Mouse (Mus musculus) liver, embryonic 16.5 days (tissue): ENCODE results near the gene Ppp1r32. TPM values are rescaled to one million over a fixed set of nuclear protein-coding genes. Genes with fewer than 3 reads are reported as not detected.

Experiments used
- ATAC-seq: fragments of 200-750 bp; cut with Nextera tagmentation; 2 replicates; pipeline ENCODE4 v1.8.0; 2017; ENCODE audit warnings: low read depth, mild to moderate bottlenecking, moderate number of reproducible peaks, moderate library complexity
- H3K27ac ChIP-seq: fragments of 300-500 bp; sonication (generic); 2 replicates; pipeline ENCODE4 v1.5.1; 2014; ENCODE audit warnings: mild to moderate bottlenecking, low read length
- H3K27me3 ChIP-seq: fragments of 300-500 bp; sonication (generic); 2 replicates; pipeline ENCODE4 v1.6.1; 2014; ENCODE audit warnings: low read depth, low read length, mixed read lengths; ENCODE audit not compliant: control insufficient read depth, insufficient read depth
- H3K36me3 ChIP-seq: fragments of 300-500 bp; sonication (generic); 2 replicates; pipeline ENCODE4 v1.6.1; 2014; ENCODE audit warnings: mild to moderate bottlenecking; ENCODE audit not compliant: control insufficient read depth, insufficient read depth
- H3K4me1 ChIP-seq: fragments of 300-500 bp; sonication (generic); 2 replicates; pipeline ENCODE4 v1.6.1; 2014; ENCODE audit warnings: low read depth, low read length, mixed read lengths; ENCODE audit not compliant: control insufficient read depth
- H3K4me2 ChIP-seq: fragments of 300-500 bp; sonication (generic); 2 replicates; pipeline ENCODE4 v1.6.1; 2014; ENCODE audit warnings: low read depth, low read length, mixed read lengths
- H3K4me3 ChIP-seq: fragments of 300-500 bp; sonication (generic); 2 replicates; pipeline ENCODE4 v1.5.1; 2014; ENCODE audit warnings: low read depth, mild to moderate bottlenecking, low read length
- H3K9ac ChIP-seq: fragments of 300-500 bp; sonication (generic); 2 replicates; pipeline ENCODE4 v1.6.1; 2014; ENCODE audit warnings: low read depth, low read length
- H3K9me3 ChIP-seq: fragments of 300-500 bp; sonication (generic); replicated peaks from 2 replicates; pipeline ENCODE4 v1.6.1; 2016; ENCODE audit warnings: low read length; ENCODE audit not compliant: control insufficient read depth
- WGBS: fragments of 180-500 bp; shearing (Covaris S2); extraction: QIAGEN DNeasy Blood & Tissue Kit; methylation state at CpG from one replicate; pipeline ENCODE4 v1.1.7; 2014; ENCODE audit not compliant: insufficient replicate concordance; 5-methylcytosine and 5-hydroxymethylcytosine counted together
- polyA plus RNA-seq: library from polyadenylated mRNA; unstranded; fragments of >200 nt; fragmentation: Nextera tagmentation; extraction: Ambion mirVana; gene quantifications from 2 replicates; pipeline ENCODE4 v1.2.1, GENCODE M21; 2015

Gene Ppp1r32
- polyA plus RNA-seq, 1 experiment from 2014 or later: not detected

- H3K27me3 ChIP-seq: peaks cover 7% of the 10 kb centered on the region
- no peak overlapping the region for H3K4me2 ChIP-seq
- 9% methylated on average over 3 of the region's 3 CpGs for WGBS
- H3K4me3 ChIP-seq: no peak overlapping the region
- no peak overlapping the region for H3K9ac ChIP-seq
- H3K27ac ChIP-seq: no peak overlapping the region
- no peaks in the 10 kb centered on the region for H3K9me3 ChIP-seq
- H3K36me3 ChIP-seq: no peaks in the 10 kb centered on the region
- no peak for ATAC-seq
- no peaks in the 10 kb centered on the region; the same call in 1 of the 2 replicates for H3K4me1 ChIP-seq
Measured at GRCm38 (mm10) chr19:10449708-10450107, 33.0 kb downstream of the Ppp1r32 start.

- 63% methylated on average over 6 of the region's 6 CpGs for WGBS
- peaks cover 4% of the 10 kb centered on the region for H3K4me1 ChIP-seq
- H3K27me3 ChIP-seq: peaks cover 5% of the 10 kb centered on the region
- no peak for ATAC-seq
- H3K4me3 ChIP-seq: no peak overlapping the region
- no peak overlapping the region for H3K9ac ChIP-seq
- no peak overlapping the region for H3K27ac ChIP-seq
- no peak overlapping the region for H3K4me2 ChIP-seq
- no peaks in the 10 kb centered on the region for H3K36me3 ChIP-seq
- H3K9me3 ChIP-seq: no peaks in the 10 kb centered on the region
Measured at GRCm38 (mm10) chr19:10449190-10449589, 33.5 kb downstream of the Ppp1r32 start.

- Histone ChIP-seq H3K9ac (no peak overlapping the region), H3K4me2 (no peak overlapping the region), H3K27ac (no peak overlapping the region), H3K9me3 (no peaks in the 10 kb centered on the region), H3K4me3 (no peak overlapping the region), H3K27me3 (no peaks in the 10 kb centered on the region; the same call in 1 of the 2 replicates), H3K4me1 (peaks cover 4% of the 10 kb centered on the region), H3K36me3 (no peaks in the 10 kb centered on the region)
- 70% methylated on average over 7 of the region's 7 CpGs for WGBS
- no peak for ATAC-seq
Measured at GRCm38 (mm10) chr19:10448275-10448674, 34.5 kb downstream of the Ppp1r32 start.

GRCm38 (mm10) chr19:10444685-10445369 lies 37.9 kb downstream of the Ppp1r32 start:
- peaks cover 4% of the 10 kb centered on the region for H3K4me1 ChIP-seq
- H3K4me3 ChIP-seq: no peak overlapping the region
- peak overlapping the region; percentile 7 for H3K27ac ChIP-seq
- no peak overlapping the region for H3K9ac ChIP-seq
- no peaks in the 10 kb centered on the region for H3K9me3 ChIP-seq
- peak; percentile 94 for ATAC-seq
- WGBS: 49% methylated on average over 15 of the region's 15 CpGs
- peak overlapping the region; percentile 37 for H3K4me2 ChIP-seq
- H3K36me3 ChIP-seq: no peaks in the 10 kb centered on the region
- H3K27me3 ChIP-seq: no peaks in the 10 kb centered on the region

- Histone ChIP-seq H3K36me3 (no peaks in the 10 kb centered on the region), H3K4me1 (peaks cover 7% of the 10 kb centered on the region; the same call in 1 of the 2 replicates), H3K9ac (no peak overlapping the region), H3K27me3 (no peaks in the 10 kb centered on the region), H3K4me3 (no peak overlapping the region), H3K4me2 (no peak overlapping the region), H3K27ac (no peak overlapping the region), H3K9me3 (no peaks in the 10 kb centered on the region)
- 58% methylated on average over 1 of the region's 1 CpGs for WGBS
- no peak for ATAC-seq
Measured at GRCm38 (mm10) chr19:10437521-10437920, 45.2 kb downstream of the Ppp1r32 start.

- no peak for ATAC-seq
- Histone ChIP-seq H3K36me3 (no peaks in the 10 kb centered on the region), H3K4me2 (no peak overlapping the region), H3K4me3 (no peak overlapping the region), H3K9me3 (no peaks in the 10 kb centered on the region), H3K27me3 (no peaks in the 10 kb centered on the region), H3K9ac (no peak overlapping the region), H3K4me1 (peaks cover 10% of the 10 kb centered on the region), H3K27ac (no peak overlapping the region)
- WGBS: 0% methylated on average over 1 of the region's 1 CpGs
Measured at GRCm38 (mm10) chr19:10436726-10437125, 46.0 kb downstream of the Ppp1r32 start.

GRCm38 (mm10) chr19:10435908-10436307 lies 46.8 kb downstream of the Ppp1r32 start:
- no peaks in the 10 kb centered on the region for H3K9me3 ChIP-seq
- no peak overlapping the region for H3K4me3 ChIP-seq
- H3K9ac ChIP-seq: no peak overlapping the region
- WGBS: 17% methylated on average over 3 of the region's 3 CpGs
- H3K4me2 ChIP-seq: no peak overlapping the region
- no peaks in the 10 kb centered on the region for H3K27me3 ChIP-seq
- ATAC-seq: no peak
- H3K36me3 ChIP-seq: no peaks in the 10 kb centered on the region
- H3K4me1 ChIP-seq: peaks cover 17% of the 10 kb centered on the region
- H3K27ac ChIP-seq: no peak overlapping the region

GRCm38 (mm10) chr19:10434927-10435326 lies 47.8 kb downstream of the Ppp1r32 start:
- 55% methylated on average over 6 of the region's 6 CpGs for WGBS
- no peak for ATAC-seq

GRCm38 (mm10) chr19:10433879-10434540 lies 48.7 kb downstream of the Ppp1r32 start:
- Histone ChIP-seq H3K27me3 (no peaks in the 10 kb centered on the region), H3K4me2 (no peak overlapping the region), H3K36me3 (no peaks in the 10 kb centered on the region), H3K4me3 (no peak overlapping the region), H3K9me3 (no peaks in the 10 kb centered on the region), H3K4me1 (peaks cover 18% of the 10 kb centered on the region), H3K9ac (no peak overlapping the region), H3K27ac (no peak overlapping the region)
- 39% methylated on average over 9 of the region's 9 CpGs for WGBS
- no peak for ATAC-seq

More at GRCm38 (mm10) chr19:10434927-10435326, 47.8 kb downstream of the Ppp1r32 start:
- H3K4me3 ChIP-seq: no peak overlapping the region
- no peaks in the 10 kb centered on the region for H3K9me3 ChIP-seq
- H3K36me3 ChIP-seq: no peaks in the 10 kb centered on the region
- H3K4me1 ChIP-seq: peaks cover 18% of the 10 kb centered on the region
- H3K27me3 ChIP-seq: no peaks in the 10 kb centered on the region
- no peak overlapping the region for H3K9ac ChIP-seq
- H3K27ac ChIP-seq: no peak overlapping the region
- no peak overlapping the region for H3K4me2 ChIP-seq
